Mouse (Mus musculus): Measurements from ENCODE around the gene Timm50. TPM values are rescaled to one million over a fixed set of nuclear protein-coding genes. Genes with fewer than 3 reads are reported as not detected.

Gene Timm50
- 254 and 431 TPM in 2 replicates for polyA plus RNA-seq (2012)

DNA sequence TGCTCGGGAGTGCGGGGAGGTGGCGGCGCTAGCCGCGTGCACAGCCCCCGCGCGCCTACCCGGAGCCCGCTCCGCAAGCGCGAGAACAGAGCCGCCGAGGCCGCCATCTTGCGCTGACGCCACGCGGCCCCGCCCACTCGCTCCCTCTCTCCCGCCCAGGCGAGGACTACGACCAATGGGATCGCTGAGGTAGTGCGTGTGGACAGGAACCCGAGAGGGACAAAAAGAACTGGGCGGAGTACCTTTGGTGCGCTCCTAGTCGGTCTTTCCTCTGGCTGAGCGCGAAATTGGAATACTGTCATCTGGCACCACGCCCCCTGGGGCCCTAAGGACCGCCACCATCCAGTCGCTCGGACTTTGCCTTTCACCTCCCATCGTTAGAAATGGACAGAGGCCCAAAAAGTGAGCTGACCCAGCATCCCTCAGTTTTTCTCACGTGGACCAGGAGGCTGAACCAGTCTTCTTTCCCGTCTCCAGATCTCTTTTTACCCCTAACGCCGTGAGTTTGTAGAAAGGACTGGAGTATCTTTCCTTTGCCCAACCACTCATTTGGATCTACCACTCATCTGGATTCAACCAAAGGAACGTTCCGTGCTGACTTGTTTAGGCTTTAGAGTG, at the start of gene Timm50:
Gene Timm50 (minus strand): TSS at position 147 of the 618 bp plus-strand sequence.
- no peak for TF ChIP-seq GATA1 (IDR thresholded peaks at IDR 0.05; ENCODE audit: low read length)

- TF ChIP-seq GATA1 (IDR thresholded peaks at IDR 0.05; ENCODE audit: low read length), result no peak
These were observed 48.4 kb upstream of the Timm50 start for GRCm38 (mm10) chr7:28360291-28360690.

DNA sequence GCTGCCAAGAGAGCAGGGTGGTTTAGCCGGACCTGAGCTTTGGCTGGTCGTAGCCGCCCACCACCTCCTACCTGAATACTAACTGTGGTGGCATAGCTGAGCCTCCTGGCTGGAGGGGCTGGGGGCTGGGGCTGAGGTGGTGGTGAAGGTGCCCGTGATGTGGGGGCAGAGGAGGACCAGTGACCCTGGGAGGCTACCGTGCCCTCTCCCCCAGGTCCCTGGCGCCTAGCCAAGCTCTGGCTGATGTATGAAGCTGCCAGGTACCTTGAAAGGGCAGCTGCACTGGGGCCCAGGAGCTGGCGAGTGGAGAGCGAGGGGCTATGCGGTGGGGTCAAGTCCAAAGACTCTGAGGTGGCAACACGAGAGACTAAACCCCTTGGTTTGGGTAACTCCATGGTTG, 48.0 kb upstream of the Timm50 start:
- no peak for TF ChIP-seq GATA1 (IDR thresholded peaks at IDR 0.05; ENCODE audit: low read length)

DNA sequence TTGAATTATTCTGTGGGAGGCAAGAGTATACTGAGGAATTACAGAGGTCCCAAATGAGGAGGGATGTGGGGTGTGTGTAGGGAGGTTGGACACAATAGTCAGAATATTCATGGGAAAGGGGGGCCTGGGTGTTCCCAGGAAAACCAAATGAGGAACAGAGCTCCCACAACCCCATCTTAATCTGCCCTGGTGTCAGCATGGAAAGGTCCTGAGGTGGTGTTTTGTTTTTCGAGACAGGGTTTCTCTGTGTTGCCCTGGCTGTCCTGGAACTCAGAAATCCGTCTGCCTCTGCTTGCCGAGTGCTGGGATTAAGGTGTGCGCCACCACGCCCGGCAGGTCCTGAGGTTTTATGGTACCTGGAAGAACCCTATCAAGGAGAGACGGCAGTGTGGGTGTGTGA, 46.6 kb upstream of the Timm50 start:
- TF ChIP-seq GATA1 (IDR thresholded peaks at IDR 0.05; ENCODE audit: low read length), result no peak

DNA sequence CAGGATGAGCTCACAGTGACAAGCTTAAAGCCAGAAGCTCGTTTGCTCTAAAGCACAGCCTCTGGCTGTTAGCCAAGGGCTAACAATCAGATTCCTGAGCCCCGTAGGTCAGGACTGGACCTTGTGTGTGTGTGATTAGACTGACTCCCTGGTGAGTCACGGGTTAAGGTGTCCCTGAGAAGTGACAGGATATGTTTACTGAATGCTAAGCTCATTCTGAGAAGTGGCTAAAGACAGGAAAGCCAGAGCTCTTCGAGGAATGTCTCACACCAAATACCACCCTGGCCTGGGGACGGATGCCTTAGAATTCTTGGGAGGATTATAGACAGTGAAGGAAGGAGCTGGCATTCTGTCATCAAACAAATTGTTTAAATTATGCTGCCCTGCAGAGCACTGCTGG, 46.1 kb upstream of the Timm50 start:
- TF ChIP-seq GATA1 (IDR thresholded peaks at IDR 0.05; ENCODE audit: low read length), result no peak

GRCm38 (mm10) chr7:28356981-28357380, 45.1 kb upstream of the Timm50 start:
- TF ChIP-seq GATA1 (IDR thresholded peaks at IDR 0.05; ENCODE audit: low read length), result no peak

- TF ChIP-seq GATA1 (IDR thresholded peaks at IDR 0.05; ENCODE audit: low read length), result no peak
These were observed 43.3 kb upstream of the Timm50 start for GRCm38 (mm10) chr7:28355221-28355620.

GRCm38 (mm10) chr7:28354596-28354995, 42.7 kb upstream of the Timm50 start:
- TF ChIP-seq GATA1 (IDR thresholded peaks at IDR 0.05; ENCODE audit: low read length), result no peak

GRCm38 (mm10) chr7:28354113-28354581, 42.3 kb upstream of the Timm50 start:
- TF ChIP-seq GATA1 (IDR thresholded peaks at IDR 0.05; ENCODE audit: low read length), result no peak

- TF ChIP-seq GATA1 (IDR thresholded peaks at IDR 0.05; ENCODE audit: low read length), result no peak
These were observed 41.4 kb upstream of the Timm50 start for GRCm38 (mm10) chr7:28353267-28353666.

DNA sequence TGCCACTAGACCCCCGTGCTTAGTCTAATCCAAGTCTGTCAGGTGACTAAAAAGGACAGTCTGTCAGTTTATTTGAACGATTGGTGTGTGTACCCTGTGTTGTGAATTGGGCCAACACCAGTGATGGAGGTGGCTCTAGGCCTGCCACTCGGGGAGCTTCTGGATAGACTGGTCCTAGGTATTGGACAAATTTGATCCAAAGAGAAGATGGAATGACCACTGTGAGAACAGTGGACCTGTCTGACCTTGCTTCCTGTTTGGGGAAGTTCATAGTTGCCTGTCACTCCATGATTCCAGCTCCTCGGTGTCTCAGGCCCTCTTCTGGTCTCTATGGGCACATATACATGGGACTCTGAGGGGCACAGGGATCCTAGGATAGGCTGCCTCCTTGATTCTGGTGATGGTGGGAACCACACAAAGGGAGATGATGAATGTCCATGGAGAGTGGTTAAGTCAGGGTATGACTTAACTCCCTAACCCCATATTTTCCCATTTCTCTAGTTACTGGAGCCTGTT, 39.9 kb upstream of the Timm50 start:
- no peak for TF ChIP-seq GATA1 (IDR thresholded peaks at IDR 0.05; ENCODE audit: low read length)

- TF ChIP-seq GATA1 (IDR thresholded peaks at IDR 0.05; ENCODE audit: low read length), result no peak
These were observed 38.4 kb upstream of the Timm50 start, which contains the start of gene Rps16 for GRCm38 (mm10) chr7:28350155-28350883. TSS of gene Rps16 (plus strand) at chr7:28350652.

DNA sequence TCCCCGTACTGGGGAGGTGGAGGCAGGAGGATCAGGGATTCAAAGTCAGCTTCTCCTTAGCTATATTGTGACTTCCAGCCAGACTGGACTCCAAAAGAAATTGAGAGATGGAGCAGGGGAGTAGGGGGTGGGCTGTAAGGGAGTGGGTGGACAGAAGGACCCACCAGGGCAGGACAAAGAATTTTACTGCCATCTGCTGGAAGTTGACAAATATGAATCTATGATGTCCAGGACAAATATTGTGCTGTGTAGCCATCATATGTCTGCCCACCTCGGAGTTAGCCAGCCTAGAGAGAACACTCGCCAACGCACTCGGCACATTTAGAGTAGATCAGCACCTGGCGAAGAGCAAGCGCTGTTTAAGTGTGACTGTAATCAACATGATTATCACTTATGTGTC, 36.7 kb upstream of the Timm50 start:
- TF ChIP-seq GATA1 (IDR thresholded peaks at IDR 0.05; ENCODE audit: low read length), result no peak

- TF ChIP-seq GATA1 (IDR thresholded peaks at IDR 0.05; ENCODE audit: low read length), result no peak
These were observed 35.9 kb upstream of the Timm50 start for GRCm38 (mm10) chr7:28347746-28348145.

DNA sequence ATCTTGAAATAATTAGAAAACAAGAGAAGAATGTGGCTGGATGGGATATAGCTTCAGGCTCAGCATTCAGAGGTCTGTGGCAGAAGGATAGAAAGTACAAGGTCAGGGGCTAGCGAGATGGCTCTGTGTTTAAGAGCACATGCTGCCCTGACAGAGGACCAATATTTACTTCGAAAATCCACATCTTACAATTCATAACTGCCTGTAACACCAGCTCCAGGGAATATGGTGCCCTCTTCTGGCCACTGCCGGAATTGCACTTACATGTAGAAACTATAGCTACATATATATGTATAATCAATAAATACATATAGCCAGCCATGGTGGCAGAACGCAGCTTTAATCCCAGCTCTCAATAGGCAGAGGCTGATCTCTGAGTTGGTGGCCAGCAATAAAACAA, 32.8 kb upstream of the Timm50 start:
- TF ChIP-seq GATA1 (IDR thresholded peaks at IDR 0.05; ENCODE audit: low read length), result no peak

DNA sequence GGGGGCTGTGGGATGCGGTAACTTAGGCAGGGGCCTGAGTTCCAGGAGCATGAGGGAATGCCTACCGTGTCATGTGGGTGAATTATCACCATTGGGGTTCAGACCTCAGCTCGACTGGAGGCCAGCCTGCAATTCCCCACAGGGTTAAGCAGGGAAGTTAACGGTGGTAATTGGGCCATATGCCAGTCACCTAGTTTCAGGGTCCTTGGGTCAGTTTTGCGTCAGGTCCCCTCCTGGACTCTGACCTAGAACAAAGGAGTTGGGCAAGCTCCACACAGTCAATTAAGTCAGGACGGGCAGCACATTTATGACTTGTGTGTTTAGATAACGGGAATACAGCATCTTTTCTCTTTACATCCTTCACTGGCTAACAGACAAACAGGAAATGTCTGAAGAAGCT, 29.5 kb upstream of the Timm50 start:
- TF ChIP-seq GATA1 (IDR thresholded peaks at IDR 0.05; ENCODE audit: low read length), result no peak

Measured in G1E-ER4 (cell line).